Mouse (Mus musculus) neural tube, embryonic 11.5 days (tissue): ENCODE data around the gene Gpr26. TPM values are rescaled to one million over a fixed set of nuclear protein-coding genes. Genes with fewer than 3 reads are reported as not detected.

ENCODE experiments used
- polyA plus RNA-seq: library from polyadenylated mRNA; unstranded; fragments of >200 nt; fragmentation: Nextera tagmentation; extraction: Ambion mirVana; gene quantifications from 2 replicates; pipeline ENCODE4 v1.2.1, GENCODE M21; 2014

Gene Gpr26
- polyA plus RNA-seq, 1 experiment from 2014 or later, result 0.25 TPM

Other genes starting within 250 kb of the Gpr26 start
- gene Cpxm2, start 188.3 kb downstream of the Gpr26 start, polyA plus RNA-seq, result 1.0 and 1.4 TPM in 2 replicates